Mouse (Mus musculus): ENCODE data around the gene Dlst.

GRCm38 (mm10) chr12:85144821-85145220 lies 34.2 kb downstream of the Dlst start:
- TF ChIP-seq EP300 (optimal IDR thresholded peaks at IDR 0.05) (no peak), CTCF (IDR thresholded peaks at IDR 0.05; ENCODE audit: low read depth) (no peak)
